Mouse (Mus musculus): Measurements from ENCODE around the gene Pak4. TPM values are rescaled to one million over a fixed set of nuclear protein-coding genes. Genes with fewer than 3 reads are reported as not detected.

The Pak4 gene
- total and polyA plus RNA-seq, 3 experiments = 9.3 to 26.6 TPM; not detected in 1

- TF ChIP-seq MEF2A (IDR thresholded peaks at IDR 0.05; ENCODE audit: extremely low read depth, insufficient replicate concordance, low read depth, low read length, poor library complexity, severe bottlenecking) (no peak), POLR2A (IDR thresholded peaks at IDR 0.05; ENCODE audit: control insufficient read depth in 1 of 2, insufficient read depth in 1 of 2, low read depth in 1 of 2, low read length in 2 of 2, poor library complexity in 1 of 2) (peak; percentile 74 to 95; a peak in 3 of 4 replicates), MYC (IDR thresholded peaks at IDR 0.05; ENCODE audit: low read depth, low read length) (0 out of 2 replicates have a peak, but pooled peaks have one; percentile 69), MAX (IDR thresholded peaks at IDR 0.05; ENCODE audit: low read length) (no peak; the same call in 1 of the 2 replicates), ZNF384 (IDR thresholded peaks at IDR 0.05; ENCODE audit: low read depth, low read length) (no peak)
These were observed at the start of gene Pak4, which contains the start of gene Samd4b (continued) for GRCm38 (mm10) chr7:28597642-28598446.

GRCm38 (mm10) chr7:28647016-28647415 lies 49.0 kb upstream of the Pak4 start:
- Histone ChIP-seq H3K9me3 (replicated peaks; ENCODE audit: insufficient read depth, low read length) (no peaks in the 10 kb centered on the region), H3K36me3 (ENCODE audit: control insufficient read depth in 1 of 2, insufficient read depth in 2 of 2, low read length in 2 of 2) (no peaks in the 10 kb centered on the region), H3K27ac (ENCODE audit: control insufficient read depth, low read depth, low read length) (no peak overlapping the region), H3K79me2 (ENCODE audit: control insufficient read depth, insufficient read depth, low read length, poor library complexity) (no peaks in the 10 kb centered on the region), H3K4me3 (ENCODE audit: control insufficient read depth in 1 of 2, insufficient read depth in 1 of 2, low read depth in 2 of 2, low read length in 2 of 2) (no peak overlapping the region), H3K27me3 (ENCODE audit: control insufficient read depth in 1 of 2, insufficient read depth in 2 of 2, low read length in 2 of 2) (no peaks in the 10 kb centered on the region; a peak in 1 of 4 replicates), H3K9ac (ENCODE audit: control insufficient read depth, low read depth, low read length, poor library complexity, severe bottlenecking) (no peak overlapping the region), H3K4me1 (ENCODE audit: control insufficient read depth in 1 of 2, insufficient read depth in 2 of 2, low read length in 2 of 2) (no peaks in the 10 kb centered on the region)
- TF ChIP-seq JUND (IDR thresholded peaks at IDR 0.05; ENCODE audit: low read depth, low read length) (no peak), UBTF (IDR thresholded peaks at IDR 0.05; ENCODE audit: borderline replicate concordance, insufficient read depth, low read depth, low read length) (no peak), NELFE (IDR thresholded peaks at IDR 0.05; ENCODE audit: low read depth, low read length) (no peak), SMC3 (IDR thresholded peaks at IDR 0.05; ENCODE audit: low read depth, low read length) (peak; percentile 35; the same call in 1 of the 2 replicates), KAT2A (conservative IDR thresholded peaks at IDR 0.05; ENCODE audit: low read depth, low read length) (no peak), GATA1 (IDR thresholded peaks at IDR 0.05; ENCODE audit: low read depth, low read length) (no peak), MAFK (IDR thresholded peaks at IDR 0.05; ENCODE audit: borderline replicate concordance, low read depth, low read length) (no peak), MYB (IDR thresholded peaks at IDR 0.05; ENCODE audit: low read depth, low read length) (no peak), RCOR1 (IDR thresholded peaks at IDR 0.05; ENCODE audit: low read depth, low read length) (no peak), CTCF (IDR thresholded peaks at IDR 0.05 in 2 of 3, conservative IDR thresholded peaks at IDR 0.05 in 1 of 3; ENCODE audit: control insufficient read depth in 1 of 3, insufficient read depth in 1 of 3, low read depth in 2 of 3, low read length in 3 of 3, poor library complexity in 1 of 3, severe bottlenecking in 1 of 3) (peak in 2 of 3 experiments; percentile 28 to 32; a peak in 3 of 6 replicates), RAD21 (IDR thresholded peaks at IDR 0.05; ENCODE audit: low read depth, low read length) (peak; percentile 10; the same call in 1 of the 2 replicates), ZKSCAN1 (IDR thresholded peaks at IDR 0.05; ENCODE audit: low read depth, low read length) (no peak)
- no peak for DNase-seq (ENCODE audit: low read depth, low spot score)
